8 mouse cellular contexts compared by ENCODE assay signal in genomic region chr6:118419050-118419920, GRCm38 (mm10). TPM values are rescaled to one million over a fixed set of nuclear protein-coding genes. Genes with fewer than 3 reads are reported as not detected.
A peak's percentile ranks its signal among the peaks of the same experiment; 100 is the strongest.
DNase-seq lines count a peak whose midpoint lies in the region; ATAC-seq and TF ChIP-seq lines count a peak whose summit lies in the region.

Gene Bms1 (minus strand): TSS chr6:118419474.

- no peaks in the 10 kb centered on the region for H3K27me3 ChIP-seq in ES-Bruce4 (ENCODE audit: control insufficient read depth, insufficient read depth, low read length, poor library complexity, severe bottlenecking)
- H3K27me3 ChIP-seq in forebrain, embryonic 13.5 days, result no peaks in the 10 kb centered on the region
- H3K27me3 ChIP-seq in liver, postnatal 0 days (ENCODE audit: insufficient read depth, low read length), result no peaks in the 10 kb centered on the region
- H3K27me3 ChIP-seq in neural tube, embryonic 14.5 days (ENCODE audit: control insufficient read depth, insufficient read depth, low read length), result no peaks in the 10 kb centered on the region

- peak; percentile 78 for TF ChIP-seq POLR2A in ES-Bruce4 (IDR thresholded peaks at IDR 0.05; ENCODE audit: insufficient read depth, low read length)

- under 1% methylated on average over 67 of the region's 67 CpGs for WGBS in forebrain, embryonic 13.5 days
- WGBS in large intestine, adult 2 months, result under 1% methylated on average over 67 of the region's 67 CpGs
- 1% methylated on average over 66 of the region's 67 CpGs for WGBS in liver, postnatal 0 days (ENCODE audit: insufficient replicate concordance)
- WGBS in neural tube, embryonic 14.5 days, result under 1% methylated on average over 67 of the region's 67 CpGs

- no peak within 1 kb of the TSS for H3K27ac ChIP-seq in ES-Bruce4 (ENCODE audit: insufficient read depth, low read length)
- peak within 1 kb of the TSS; percentile 83 for H3K27ac ChIP-seq in forebrain, embryonic 13.5 days
- peak within 1 kb of the TSS; percentile 86 for H3K27ac ChIP-seq in liver, postnatal 0 days (ENCODE audit: low read depth)
- H3K27ac ChIP-seq in neural tube, embryonic 14.5 days (ENCODE audit: low read depth, low read length), result peak within 1 kb of the TSS; percentile 88

- H3K36me3 ChIP-seq in ES-Bruce4 (ENCODE audit: control insufficient read depth, insufficient read depth, low read length, poor library complexity, severe bottlenecking), result peaks cover 26% of the 10 kb centered on the region
- peaks cover 30% of the 10 kb centered on the region for H3K36me3 ChIP-seq in forebrain, embryonic 13.5 days (ENCODE audit: poor library complexity, severe bottlenecking)
- H3K36me3 ChIP-seq in liver, postnatal 0 days (replicated peaks; ENCODE audit: insufficient read depth, low read length), result peaks cover 25% of the 10 kb centered on the region
- H3K36me3 ChIP-seq in neural tube, embryonic 14.5 days (ENCODE audit: control insufficient read depth, insufficient read depth, low read length), result peaks cover 14% of the 10 kb centered on the region

- H3K4me2 ChIP-seq in forebrain, embryonic 13.5 days, result peak within 1 kb of the TSS; percentile 74
- peak within 1 kb of the TSS; percentile 76 for H3K4me2 ChIP-seq in liver, postnatal 0 days (ENCODE audit: low read depth, low read length)
- peak within 1 kb of the TSS; percentile 67 for H3K4me2 ChIP-seq in neural tube, embryonic 14.5 days (ENCODE audit: low read depth, low read length)

- H3K4me3 ChIP-seq in ES-Bruce4 (ENCODE audit: low read depth, low read length), result peak within 1 kb of the TSS; percentile 68
- peak within 1 kb of the TSS; percentile 92 for H3K4me3 ChIP-seq in forebrain, embryonic 13.5 days
- H3K4me3 ChIP-seq in liver, postnatal 0 days (ENCODE audit: low read depth, low read length), result peak within 1 kb of the TSS; percentile 67
- H3K4me3 ChIP-seq in neural tube, embryonic 14.5 days (ENCODE audit: low read depth, low read length), result peak within 1 kb of the TSS; percentile 87

- no peaks in the 10 kb centered on the region for H3K9me3 ChIP-seq in ES-Bruce4 (replicated peaks; ENCODE audit: control insufficient read depth, insufficient read depth, low read length, poor library complexity, severe bottlenecking)
- H3K9me3 ChIP-seq in forebrain, embryonic 13.5 days (replicated peaks), result no peaks in the 10 kb centered on the region
- H3K9me3 ChIP-seq in liver, postnatal 0 days (ENCODE audit: low read length), result no peaks in the 10 kb centered on the region
- no peaks in the 10 kb centered on the region for H3K9me3 ChIP-seq in neural tube, embryonic 14.5 days (ENCODE audit: control insufficient read depth, low read length)

- intact Hi-C loops in heart, postnatal 10 days (cut with DNase I), result no loop called here

- TF ChIP-seq CTCF in ES-Bruce4 (IDR thresholded peaks at IDR 0.05; ENCODE audit: low read depth, low read length), result peak; percentile 93
- peak; percentile 99 for TF ChIP-seq CTCF in liver, postnatal 0 days (IDR thresholded peaks at IDR 0.05; ENCODE audit: low read depth)

- H3K9ac ChIP-seq in ES-Bruce4 (ENCODE audit: low read depth, poor library complexity, severe bottlenecking), result peak within 1 kb of the TSS; percentile 57
- H3K9ac ChIP-seq in forebrain, embryonic 13.5 days, result peak within 1 kb of the TSS; percentile 91
- peak within 1 kb of the TSS; percentile 69 for H3K9ac ChIP-seq in liver, postnatal 0 days (replicated peaks)
- peak within 1 kb of the TSS; percentile 74 for H3K9ac ChIP-seq in neural tube, embryonic 14.5 days (replicated peaks; ENCODE audit: low read depth, low read length)

- peak; percentile 42; the same call in 1 of the 2 replicates for TF ChIP-seq EP300 in ES-Bruce4 (IDR thresholded peaks at IDR 0.05; ENCODE audit: insufficient read depth, low read depth, low read length)
- peak; percentile 57; the same call in 1 of the 2 replicates for TF ChIP-seq EP300 in liver, postnatal 0 days (IDR thresholded peaks at IDR 0.05; ENCODE audit: low read depth)

- ATAC-seq in cerebellum, adult (ENCODE audit: insufficient number of reproducible peaks, low FRiP score, low TSS enrichment), result peak; percentile 93
- peak; percentile 98 for ATAC-seq in forebrain, embryonic 13.5 days
- ATAC-seq in liver, postnatal 0 days, result peak; percentile 98
- ATAC-seq in neural tube, embryonic 14.5 days (ENCODE audit: low read depth), result peak; percentile 98

- DNase-seq in heart, postnatal 10 days, result peak; percentile 97 to 98
- peak; percentile 88 for DNase-seq in large intestine, adult 2 months (ENCODE audit: low read depth, low spot score)
- DNase-seq in liver, postnatal 0 days, result peak; percentile 95
- peak; percentile 95 for DNase-seq in testis, postnatal 10 days (ENCODE audit: low spot score)

- no peaks in the 10 kb centered on the region for H3K4me1 ChIP-seq in ES-Bruce4 (ENCODE audit: control insufficient read depth, insufficient read depth, low read length)
- peaks cover 15% of the 10 kb centered on the region for H3K4me1 ChIP-seq in forebrain, embryonic 13.5 days
- H3K4me1 ChIP-seq in liver, postnatal 0 days (ENCODE audit: insufficient read depth), result peaks cover 9% of the 10 kb centered on the region
- 0 out of 2 replicates have a peak, but pooled peaks cover 9% of the 10 kb centered on the region for H3K4me1 ChIP-seq in neural tube, embryonic 14.5 days (ENCODE audit: control insufficient read depth, insufficient read depth, low read length)

RNA-seq across cellular contexts. Expression of gene Bms1, which starts in this region (rescaled TPM):
- polyA plus RNA-seq in ES-Bruce4 (2011; ENCODE audit: insufficient read depth, insufficient read length, low read depth, missing spikeins), result 78.2 and 83.3 TPM in 2 replicates
- polyA plus RNA-seq in forebrain, embryonic 13.5 days (2015; fragmentation: Nextera tagmentation; extraction: Ambion mirVana), result 27.4 and 31.0 TPM in 2 replicates
- total RNA-seq in heart, postnatal 10 days (2021), result 10 to 100 TPM; 21.7 to 21.8 TPM
- polyA plus RNA-seq in large intestine, adult 2 months (2012; rRNA removed), result 2.8 and 3.5 TPM in 2 replicates
- polyA plus RNA-seq in liver, postnatal 0 days (2015; fragmentation: Nextera tagmentation; extraction: Ambion mirVana), result 6.5 and 8.5 TPM in 2 replicates
- 19.3 and 26.9 TPM in 2 replicates for polyA plus RNA-seq in neural tube, embryonic 14.5 days (2014; fragmentation: Nextera tagmentation; extraction: Ambion mirVana)
